Mouse (Mus musculus): ENCODE results near the gene Lyrm1.

GRCm38 (mm10) chr7:119911727-119912126 lies 16.1 kb downstream of the Lyrm1 start:
- TF ChIP-seq GATA1 (IDR thresholded peaks at IDR 0.05; ENCODE audit: low read length) (no peak), TAL1 (IDR thresholded peaks at IDR 0.05; ENCODE audit: low read length) (no peak)

All from erythroblast, embryonic 14.5 days (primary cell).